Mouse (Mus musculus) heart, embryonic 11.5 days (tissue): ENCODE data around the gene Gipc2. TPM values are rescaled to one million over a fixed set of nuclear protein-coding genes. Genes with fewer than 3 reads are reported as not detected.

Experiments
- ATAC-seq: fragments of 200-750 bp; cut with Nextera tagmentation; replicated peaks from 2 replicates; pipeline ENCODE4 v1.8.0; 2017; ENCODE audit warnings: moderate library complexity; ENCODE audit not compliant: insufficient number of reproducible peaks, low FRiP score, low TSS enrichment
- H3K27ac ChIP-seq: fragments of 300-500 bp; sonication (generic); 2 replicates; pipeline ENCODE4 v1.5.1; 2014; ENCODE audit warnings: mild to moderate bottlenecking, low read depth, low read length
- H3K27me3 ChIP-seq: fragments of 300-500 bp; sonication (generic); 2 replicates; pipeline ENCODE4 v1.6.1; 2014; ENCODE audit warnings: mild to moderate bottlenecking, low read length, mixed read lengths; ENCODE audit not compliant: control insufficient read depth, insufficient read depth
- H3K36me3 ChIP-seq: fragments of 300-500 bp; sonication (generic); 2 replicates; pipeline ENCODE4 v1.6.1; 2014; ENCODE audit warnings: mild to moderate bottlenecking, low read length, moderate library complexity, mixed read lengths; ENCODE audit not compliant: control insufficient read depth, insufficient read depth
- H3K4me1 ChIP-seq: fragments of 300-500 bp; sonication (generic); 2 replicates; pipeline ENCODE4 v1.6.1; 2014; ENCODE audit warnings: low read length; ENCODE audit not compliant: control insufficient read depth, insufficient read depth
- H3K4me2 ChIP-seq: fragments of 300-500 bp; sonication (generic); 2 replicates; pipeline ENCODE4 v1.6.1; 2014; ENCODE audit warnings: mild to moderate bottlenecking, moderate library complexity
- H3K4me3 ChIP-seq: fragments of 300-500 bp; sonication (generic); 2 replicates; pipeline ENCODE4 v1.5.1; 2014; ENCODE audit warnings: low read depth, low read length
- H3K9ac ChIP-seq: fragments of 300-500 bp; sonication (generic); 2 replicates; pipeline ENCODE4 v1.6.1; 2014; ENCODE audit warnings: mild to moderate bottlenecking, low read depth, low read length, moderate library complexity
- H3K9me3 ChIP-seq: fragments of 300-500 bp; sonication (generic); replicated peaks from 2 replicates; pipeline ENCODE4 v1.6.1; 2016; ENCODE audit warnings: low read length; ENCODE audit not compliant: control insufficient read depth
- WGBS: fragments of 180-500 bp; shearing (Covaris S2); extraction: QIAGEN DNeasy Blood & Tissue Kit; methylation state at CpG from one replicate; pipeline ENCODE4 v1.1.7; 2014; ENCODE audit not compliant: insufficient replicate concordance; 5-methylcytosine and 5-hydroxymethylcytosine counted together
- polyA plus RNA-seq: library from polyadenylated mRNA; unstranded; fragments of >200 nt; fragmentation: Nextera tagmentation; extraction: Ambion mirVana; gene quantifications from 2 replicates; pipeline ENCODE4 v1.2.1, GENCODE M21; 2014

Gipc2 gene
- polyA plus RNA-seq, 1 experiment from 2014 or later: 4.4 TPM

DNA sequence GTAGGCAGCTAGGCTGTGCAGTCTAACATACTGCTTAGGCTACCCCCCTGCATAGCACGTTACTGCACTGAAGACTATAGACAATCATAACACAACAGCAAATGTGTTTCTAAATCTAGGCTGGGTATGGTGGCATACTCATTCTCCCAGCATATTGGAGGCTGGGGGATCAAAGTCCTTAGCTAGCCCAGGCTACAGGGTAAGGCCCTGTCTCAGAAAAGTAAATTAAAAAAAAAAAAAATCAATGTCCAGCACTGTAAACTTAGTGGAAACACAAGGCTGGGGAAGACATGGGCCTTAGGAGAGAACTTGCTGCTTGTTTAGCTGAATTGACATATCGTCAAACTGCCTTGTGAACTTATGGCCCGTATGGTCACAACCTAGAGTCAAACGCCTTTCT lies 14.6 kb upstream of the Gipc2 start:
- H3K27ac ChIP-seq: no peak overlapping the region
- ATAC-seq: no peak
- H3K36me3 ChIP-seq: peaks cover 10% of the 10 kb centered on the region; the same call in 1 of the 2 replicates
- WGBS: 87% methylated on average over 4 of the region's 4 CpGs
- H3K4me2 ChIP-seq: no peak overlapping the region
- H3K27me3 ChIP-seq: no peaks in the 10 kb centered on the region
- H3K9me3 ChIP-seq: no peaks in the 10 kb centered on the region
- no peak overlapping the region for H3K4me3 ChIP-seq
- H3K4me1 ChIP-seq: no peaks in the 10 kb centered on the region
- H3K9ac ChIP-seq: no peak overlapping the region

- no peak for ATAC-seq
- Histone ChIP-seq H3K27me3 (no peaks in the 10 kb centered on the region), H3K4me1 (no peaks in the 10 kb centered on the region), H3K4me2 (no peak overlapping the region), H3K4me3 (no peak overlapping the region), H3K9me3 (no peaks in the 10 kb centered on the region), H3K27ac (no peak overlapping the region), H3K36me3 (peaks cover 6% of the 10 kb centered on the region; the same call in 1 of the 2 replicates), H3K9ac (no peak overlapping the region; the same call in 1 of the 2 replicates)
- WGBS: 38% methylated on average over 1 of the region's 1 CpGs
Observed at GRCm38 (mm10) chr3:152179285-152179684, 13.3 kb upstream of the Gipc2 start.

GRCm38 (mm10) chr3:152178816-152179215 lies 12.8 kb upstream of the Gipc2 start:
- H3K27me3 ChIP-seq: no peaks in the 10 kb centered on the region
- peaks cover 6% of the 10 kb centered on the region; the same call in 1 of the 2 replicates for H3K36me3 ChIP-seq

GRCm38 (mm10) chr3:152172322-152172935 lies 6.4 kb upstream of the Gipc2 start:
- no peaks in the 10 kb centered on the region for H3K9me3 ChIP-seq
- no peak for ATAC-seq
- H3K27ac ChIP-seq: no peak overlapping the region
- WGBS: 68% methylated on average over 7 of the region's 7 CpGs
- no peak overlapping the region for H3K9ac ChIP-seq
- H3K27me3 ChIP-seq: no peaks in the 10 kb centered on the region
- no peak overlapping the region for H3K4me2 ChIP-seq
- H3K36me3 ChIP-seq: no peaks in the 10 kb centered on the region
- H3K4me1 ChIP-seq: peaks cover 6% of the 10 kb centered on the region
- no peak overlapping the region for H3K4me3 ChIP-seq

More at GRCm38 (mm10) chr3:152178816-152179215, 12.8 kb upstream of the Gipc2 start:
- no peaks in the 10 kb centered on the region for H3K4me1 ChIP-seq
- no peak overlapping the region for H3K9ac ChIP-seq
- WGBS: 84% methylated on average over 4 of the region's 4 CpGs
- H3K4me2 ChIP-seq: no peak overlapping the region
- no peaks in the 10 kb centered on the region for H3K9me3 ChIP-seq
- no peak overlapping the region for H3K4me3 ChIP-seq
- H3K27ac ChIP-seq: no peak overlapping the region
- ATAC-seq: no peak

DNA sequence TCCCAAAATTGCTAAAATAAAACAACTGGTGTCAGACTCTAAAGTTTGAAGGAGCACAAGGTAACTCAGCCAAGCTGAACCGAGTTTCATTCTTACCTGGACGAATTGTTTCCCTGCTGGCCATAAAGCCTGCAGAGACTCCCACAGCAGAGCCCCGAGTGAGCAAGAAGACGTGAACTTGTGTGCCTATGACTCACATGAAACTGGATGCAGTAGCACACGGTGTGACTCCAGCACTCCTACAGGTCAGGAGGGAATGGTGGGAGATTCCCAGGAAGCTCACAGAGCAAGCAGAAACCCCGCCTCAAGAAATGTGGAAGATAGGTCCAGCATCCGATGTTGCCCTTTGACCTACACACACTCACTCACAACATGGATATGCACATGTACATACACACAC lies 5.8 kb upstream of the Gipc2 start:
- no peaks in the 10 kb centered on the region for H3K27me3 ChIP-seq
- no peak for ATAC-seq
- no peak overlapping the region for H3K27ac ChIP-seq
- no peaks in the 10 kb centered on the region for H3K36me3 ChIP-seq
- 51% methylated on average over 7 of the region's 7 CpGs for WGBS
- H3K4me3 ChIP-seq: no peak overlapping the region
- peaks cover 8% of the 10 kb centered on the region for H3K4me1 ChIP-seq
- no peak overlapping the region for H3K4me2 ChIP-seq
- H3K9ac ChIP-seq: no peak overlapping the region
- no peaks in the 10 kb centered on the region for H3K9me3 ChIP-seq

GRCm38 (mm10) chr3:152171236-152171635 lies 5.2 kb upstream of the Gipc2 start:
- Histone ChIP-seq H3K4me2 (no peak overlapping the region), H3K9ac (no peak overlapping the region), H3K36me3 (no peaks in the 10 kb centered on the region), H3K27me3 (no peaks in the 10 kb centered on the region), H3K9me3 (no peaks in the 10 kb centered on the region), H3K4me1 (peaks cover 11% of the 10 kb centered on the region), H3K4me3 (no peak overlapping the region), H3K27ac (no peak overlapping the region)
- ATAC-seq: no peak
- WGBS: 23% methylated on average over 2 of the region's 2 CpGs

DNA sequence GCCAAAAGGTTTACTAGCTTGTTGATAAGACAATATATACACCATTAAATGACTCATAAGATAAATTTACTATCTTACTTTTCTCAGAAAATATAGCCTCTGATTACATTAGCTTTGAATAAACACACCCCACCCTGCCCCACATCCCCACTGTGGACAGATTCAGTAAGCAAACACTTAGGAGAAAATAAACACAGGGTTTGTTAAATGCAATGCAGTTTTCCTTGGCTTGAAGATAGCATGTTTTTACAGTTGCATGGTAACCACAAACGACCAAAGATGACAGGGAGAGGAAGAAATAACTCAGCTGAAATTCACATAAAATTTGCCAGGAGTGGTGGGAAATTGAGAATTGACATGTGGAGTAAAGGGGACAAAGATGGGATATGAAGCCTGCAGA lies 4.4 kb upstream of the Gipc2 start:
- peaks cover 2% of the 10 kb centered on the region; the same call in 1 of the 2 replicates for H3K27me3 ChIP-seq
- H3K4me2 ChIP-seq: no peak overlapping the region
- H3K4me3 ChIP-seq: no peak overlapping the region
- H3K27ac ChIP-seq: no peak overlapping the region
- H3K9ac ChIP-seq: no peak overlapping the region
- peaks cover 13% of the 10 kb centered on the region for H3K4me1 ChIP-seq
- ATAC-seq: no peak
- WGBS: 29% methylated on average over 1 of the region's 1 CpGs
- no peaks in the 10 kb centered on the region for H3K9me3 ChIP-seq
- H3K36me3 ChIP-seq: no peaks in the 10 kb centered on the region

- Histone ChIP-seq H3K27me3 (peaks cover 5% of the 10 kb centered on the region; the same call in 1 of the 2 replicates), H3K4me1 (peaks cover 15% of the 10 kb centered on the region), H3K4me2 (no peak overlapping the region), H3K9ac (no peak overlapping the region), H3K9me3 (no peaks in the 10 kb centered on the region), H3K4me3 (no peak overlapping the region), H3K27ac (no peak overlapping the region), H3K36me3 (no peaks in the 10 kb centered on the region)
- ATAC-seq: no peak
- WGBS: 93% methylated on average over 10 of the region's 10 CpGs
Observed at GRCm38 (mm10) chr3:152168007-152168406, 2.0 kb upstream of the Gipc2 start.
